Mouse (Mus musculus): ENCODE measurements around the gene Ranbp17. TPM values are rescaled to one million over a fixed set of nuclear protein-coding genes. Genes with fewer than 3 reads are reported as not detected.
A peak's percentile ranks its signal among the peaks of the same experiment; 100 is the strongest.

The Ranbp17 gene
- polyA plus RNA-seq, 1 experiment, result 7.2 TPM

- TF ChIP-seq POLR2A (IDR thresholded peaks at IDR 0.05; ENCODE audit: borderline replicate concordance, extremely low read depth, insufficient read depth, insufficient read length, poor library complexity, severe bottlenecking) (no peak), CTCF (IDR thresholded peaks at IDR 0.05; ENCODE audit: borderline replicate concordance, extremely low read depth, insufficient read depth, insufficient read length) (no peak)
- no peak for DNase-seq (ENCODE audit: low read depth)
These were observed 281.5 kb downstream of the Ranbp17 start for GRCm38 (mm10) chr11:33232056-33232455.

DNA sequence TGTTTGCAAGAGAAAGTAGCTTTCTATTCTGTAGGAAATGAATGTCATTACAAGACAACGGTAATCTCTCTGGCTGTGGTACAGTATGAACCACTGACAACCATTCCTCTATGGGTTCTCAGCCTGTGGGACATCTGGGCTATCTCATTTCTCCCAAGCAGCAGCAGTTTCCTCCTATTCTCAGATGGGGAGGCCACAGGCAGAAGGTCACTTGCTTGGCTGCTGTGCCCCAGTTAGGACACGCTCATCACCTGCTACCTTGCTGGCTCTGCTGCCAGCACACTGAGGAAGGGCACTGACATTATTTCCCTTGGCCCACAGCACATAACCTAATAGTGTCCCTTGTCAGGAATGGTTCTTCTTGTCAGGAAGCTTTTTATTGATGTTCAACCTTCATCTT, 285.4 kb downstream of the Ranbp17 start:
- TF ChIP-seq POLR2A (IDR thresholded peaks at IDR 0.05; ENCODE audit: borderline replicate concordance, extremely low read depth, insufficient read depth, insufficient read length, poor library complexity, severe bottlenecking) (no peak), CTCF (IDR thresholded peaks at IDR 0.05; ENCODE audit: borderline replicate concordance, extremely low read depth, insufficient read depth, insufficient read length) (no peak)
- DNase-seq (ENCODE audit: low read depth), result no peak

DNA sequence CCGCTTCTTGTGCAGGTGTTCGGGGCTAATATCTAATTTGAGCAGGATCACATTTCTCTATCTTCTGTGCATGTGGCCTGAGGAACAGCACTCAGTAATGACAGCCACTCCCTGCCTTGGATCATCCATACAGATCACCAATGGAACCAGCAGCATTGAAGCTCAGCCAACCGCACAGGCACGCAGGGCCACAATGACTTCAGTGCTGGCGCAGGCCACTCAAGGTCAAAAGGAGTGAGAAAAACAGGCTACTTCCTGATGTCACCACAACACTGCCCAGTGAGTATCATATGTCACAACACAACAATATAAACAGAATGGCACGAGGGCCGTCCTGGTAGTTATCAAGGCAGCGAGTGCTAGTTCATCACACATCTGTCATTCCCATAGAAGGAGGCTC, 287.0 kb downstream of the Ranbp17 start:
- no peak for TF ChIP-seq POLR2A (IDR thresholded peaks at IDR 0.05; ENCODE audit: borderline replicate concordance, extremely low read depth, insufficient read depth, insufficient read length, poor library complexity, severe bottlenecking)

GRCm38 (mm10) chr11:33221566-33222365, 291.8 kb downstream of the Ranbp17 start:
- TF ChIP-seq CTCF (IDR thresholded peaks at IDR 0.05; ENCODE audit: borderline replicate concordance, extremely low read depth, insufficient read depth, insufficient read length) (no peak), POLR2A (IDR thresholded peaks at IDR 0.05; ENCODE audit: borderline replicate concordance, extremely low read depth, insufficient read depth, insufficient read length, poor library complexity, severe bottlenecking) (no peak)

More for the DNA sequence above, 287.0 kb downstream of the Ranbp17 start:
- DNase-seq (ENCODE audit: low read depth), result no peak

GRCm38 (mm10) chr11:33220763-33221162, 292.8 kb downstream of the Ranbp17 start:
- DNase-seq (ENCODE audit: low read depth), result peak; percentile 42
- TF ChIP-seq POLR2A (IDR thresholded peaks at IDR 0.05; ENCODE audit: borderline replicate concordance, extremely low read depth, insufficient read depth, insufficient read length, poor library complexity, severe bottlenecking), result no peak
- TF ChIP-seq CTCF (IDR thresholded peaks at IDR 0.05; ENCODE audit: borderline replicate concordance, extremely low read depth, insufficient read depth, insufficient read length), result no peak

More at GRCm38 (mm10) chr11:33221566-33222365, 291.8 kb downstream of the Ranbp17 start:
- DNase-seq (ENCODE audit: low read depth), result no peak

DNA sequence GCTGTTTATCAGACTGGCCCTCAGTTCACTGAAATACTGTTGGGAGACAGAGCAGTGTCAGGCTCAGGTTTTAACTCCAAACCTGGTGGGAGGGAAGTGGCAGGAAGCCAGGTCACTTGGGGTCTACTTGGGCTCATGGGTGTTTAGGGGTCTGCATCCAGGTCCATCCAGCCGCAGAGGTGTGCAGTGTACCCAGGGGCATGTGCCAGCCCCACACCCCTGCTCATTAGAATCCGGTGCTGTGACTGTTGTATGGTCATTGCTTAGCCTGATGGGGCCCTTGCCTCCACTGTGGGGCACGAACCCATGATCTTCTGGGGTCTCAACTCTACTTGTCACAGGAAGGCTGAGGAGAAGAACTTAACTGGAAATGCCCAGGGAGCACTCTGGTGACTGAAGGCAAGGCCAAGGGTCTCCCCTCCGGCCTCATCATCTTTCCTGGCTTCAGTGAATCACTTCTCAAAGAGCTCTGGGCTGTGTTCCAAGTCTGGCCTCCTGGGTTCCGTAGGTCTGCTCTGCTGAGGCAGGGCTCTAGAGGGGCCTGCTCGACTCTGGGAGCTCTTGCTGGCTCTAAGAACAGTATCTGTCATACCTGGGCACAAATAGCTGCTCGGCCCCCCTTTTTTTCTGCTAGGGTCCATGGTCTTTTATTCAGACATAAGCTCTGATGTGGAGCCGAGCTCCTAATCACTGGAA, 296.0 kb downstream of the Ranbp17 start:
- DNase-seq (ENCODE audit: low read depth), result peak; percentile 73

GRCm38 (mm10) chr11:33207411-33207810, 306.1 kb downstream of the Ranbp17 start:
- TF ChIP-seq POLR2A (IDR thresholded peaks at IDR 0.05; ENCODE audit: borderline replicate concordance, extremely low read depth, insufficient read depth, insufficient read length, poor library complexity, severe bottlenecking), result no peak
- TF ChIP-seq CTCF (IDR thresholded peaks at IDR 0.05; ENCODE audit: borderline replicate concordance, extremely low read depth, insufficient read depth, insufficient read length), result no peak
- DNase-seq (ENCODE audit: low read depth), result no peak

More for the DNA sequence above, 296.0 kb downstream of the Ranbp17 start:
- no peak for TF ChIP-seq POLR2A (IDR thresholded peaks at IDR 0.05; ENCODE audit: borderline replicate concordance, extremely low read depth, insufficient read depth, insufficient read length, poor library complexity, severe bottlenecking)
- no peak for TF ChIP-seq CTCF (IDR thresholded peaks at IDR 0.05; ENCODE audit: borderline replicate concordance, extremely low read depth, insufficient read depth, insufficient read length)

- no peak for DNase-seq (ENCODE audit: low read depth)
- TF ChIP-seq POLR2A (IDR thresholded peaks at IDR 0.05; ENCODE audit: borderline replicate concordance, extremely low read depth, insufficient read depth, insufficient read length, poor library complexity, severe bottlenecking), result no peak
- TF ChIP-seq CTCF (IDR thresholded peaks at IDR 0.05; ENCODE audit: borderline replicate concordance, extremely low read depth, insufficient read depth, insufficient read length), result no peak
These were observed 308.6 kb downstream of the Ranbp17 start for GRCm38 (mm10) chr11:33204966-33205365.

GRCm38 (mm10) chr11:33204329-33204705, 309.2 kb downstream of the Ranbp17 start:
- TF ChIP-seq POLR2A (IDR thresholded peaks at IDR 0.05; ENCODE audit: borderline replicate concordance, extremely low read depth, insufficient read depth, insufficient read length, poor library complexity, severe bottlenecking), result no peak
- no peak for TF ChIP-seq CTCF (IDR thresholded peaks at IDR 0.05; ENCODE audit: borderline replicate concordance, extremely low read depth, insufficient read depth, insufficient read length)
- peak; percentile 49 for DNase-seq (ENCODE audit: low read depth)

DNA sequence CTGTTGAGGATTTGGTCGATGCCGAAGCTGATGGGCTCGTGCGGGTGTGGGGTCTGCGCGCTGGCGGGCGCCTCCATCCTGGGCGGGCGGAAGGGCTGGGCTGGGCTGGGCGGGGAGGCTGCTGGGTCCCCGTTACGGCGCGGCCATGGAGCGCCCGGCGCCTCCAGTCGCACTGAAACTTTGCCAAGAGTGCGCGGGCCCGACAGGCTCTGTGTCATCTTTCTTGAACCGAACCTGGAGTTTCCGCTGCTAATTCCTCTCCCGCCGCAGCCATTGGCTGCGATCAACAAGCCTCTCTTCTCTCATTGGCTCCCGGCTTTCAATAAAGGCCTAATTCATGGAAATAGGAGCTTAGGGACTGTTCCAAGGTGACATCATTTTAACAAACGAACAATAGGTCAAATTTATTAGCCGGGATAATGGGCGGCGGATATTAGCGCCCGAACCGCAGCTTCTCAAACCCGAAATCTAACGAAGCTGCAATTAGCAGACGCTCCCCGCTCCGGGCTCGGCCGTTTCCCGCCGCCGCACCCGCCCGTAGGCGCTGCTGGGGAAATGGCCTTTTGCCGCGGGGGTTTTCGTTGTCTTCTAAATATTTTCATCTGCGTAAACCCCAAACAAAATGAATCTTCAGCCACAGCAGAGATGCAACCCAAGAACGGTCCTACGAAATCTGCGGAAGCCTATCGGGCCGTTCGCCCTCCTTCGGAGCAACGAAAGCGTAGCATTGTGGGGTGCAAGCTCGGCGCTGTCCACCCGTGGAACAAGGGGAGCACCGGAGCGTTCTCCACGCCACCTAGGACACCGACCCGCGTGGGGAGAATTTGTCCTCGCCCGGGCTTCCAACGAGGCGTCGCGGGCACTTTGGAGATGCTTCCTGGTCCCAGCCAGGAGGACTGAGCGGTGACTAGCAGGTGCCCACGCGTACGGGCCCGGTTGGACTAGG, 309.9 kb downstream of the Ranbp17 start, which contains the start of gene Tlx3:
TSS of gene Tlx3 (minus strand) at position 207 of the 946 bp plus-strand sequence.
- TF ChIP-seq CTCF (IDR thresholded peaks at IDR 0.05; ENCODE audit: borderline replicate concordance, extremely low read depth, insufficient read depth, insufficient read length), result no peak
- no peak for TF ChIP-seq POLR2A (IDR thresholded peaks at IDR 0.05; ENCODE audit: borderline replicate concordance, extremely low read depth, insufficient read depth, insufficient read length, poor library complexity, severe bottlenecking)
- DNase-seq (ENCODE audit: low read depth), result peak; percentile 91

- no peak for DNase-seq (ENCODE audit: low read depth)
These were observed 310.6 kb downstream of the Ranbp17 start for GRCm38 (mm10) chr11:33202972-33203371.

More at GRCm38 (mm10) chr11:33202972-33203371, 310.6 kb downstream of the Ranbp17 start:
- TF ChIP-seq CTCF (IDR thresholded peaks at IDR 0.05; ENCODE audit: borderline replicate concordance, extremely low read depth, insufficient read depth, insufficient read length), result no peak
- TF ChIP-seq POLR2A (IDR thresholded peaks at IDR 0.05; ENCODE audit: borderline replicate concordance, extremely low read depth, insufficient read depth, insufficient read length, poor library complexity, severe bottlenecking), result no peak
